Mouse (Mus musculus): ENCODE measurements around the gene Hif3a.

Hif3a gene

DNA sequence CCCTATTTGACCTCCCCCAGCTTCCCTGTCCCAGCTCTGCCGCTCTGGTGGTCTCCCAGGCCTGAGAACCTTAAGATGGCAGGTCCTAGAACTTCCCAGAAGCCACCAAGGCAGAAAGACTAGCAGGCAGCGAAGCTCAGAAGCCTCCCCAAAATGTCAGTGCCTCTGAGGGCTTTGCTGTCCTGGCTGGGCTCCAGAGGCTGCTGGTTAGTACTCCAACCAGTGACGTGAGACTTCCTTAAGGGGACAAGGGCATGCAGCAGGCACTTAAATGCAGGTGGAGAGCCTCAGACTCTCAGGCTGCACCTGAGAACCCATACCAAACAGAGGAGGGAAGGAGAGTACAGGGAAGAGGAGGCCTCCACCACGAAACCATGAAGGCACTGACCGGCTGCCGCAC lies 38.1 kb downstream of the Hif3a start:
- peak; percentile 74 to 78 for DNase-seq

DNA sequence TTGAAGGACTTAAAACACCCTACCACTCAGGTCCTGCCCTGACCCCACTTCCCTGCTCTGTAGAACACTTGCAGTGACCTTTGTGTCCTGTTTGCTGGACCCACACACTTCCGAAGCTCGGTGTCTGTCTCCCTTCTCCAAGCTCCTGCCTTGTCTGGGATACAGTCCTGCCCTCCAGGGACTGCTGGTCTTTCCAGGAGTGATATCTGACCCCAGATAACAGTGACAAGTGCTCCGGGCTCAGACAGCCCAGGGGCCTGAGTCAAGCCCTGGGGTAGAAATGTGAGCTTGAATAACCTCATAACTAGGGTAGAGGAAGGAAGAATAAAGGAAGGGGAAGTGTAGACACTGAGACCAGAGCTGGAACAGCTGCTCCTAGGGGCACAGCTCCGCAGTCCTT lies 38.5 kb downstream of the Hif3a start:
- DNase-seq = no peak

DNA sequence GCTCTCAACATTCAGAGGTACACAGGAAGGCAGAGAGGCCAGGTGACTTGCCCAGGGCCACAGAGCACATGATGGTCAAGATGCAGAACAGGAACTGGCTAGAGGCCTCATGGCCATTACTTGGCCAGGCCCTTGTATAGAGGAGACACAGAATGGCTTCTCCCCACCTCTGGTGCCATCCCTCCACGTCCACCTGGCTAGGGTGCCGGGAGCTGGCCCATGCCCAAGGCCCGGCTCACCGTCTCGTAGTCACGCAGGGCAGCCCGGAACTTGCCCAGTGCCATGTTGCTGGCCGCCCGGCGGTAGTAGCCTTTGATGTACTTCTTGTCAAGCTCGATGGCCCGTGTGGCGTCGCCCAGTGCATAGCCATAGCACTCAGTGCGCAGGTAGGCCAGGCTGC lies 40.1 kb downstream of the Hif3a start:
- no peak for DNase-seq

DNA sequence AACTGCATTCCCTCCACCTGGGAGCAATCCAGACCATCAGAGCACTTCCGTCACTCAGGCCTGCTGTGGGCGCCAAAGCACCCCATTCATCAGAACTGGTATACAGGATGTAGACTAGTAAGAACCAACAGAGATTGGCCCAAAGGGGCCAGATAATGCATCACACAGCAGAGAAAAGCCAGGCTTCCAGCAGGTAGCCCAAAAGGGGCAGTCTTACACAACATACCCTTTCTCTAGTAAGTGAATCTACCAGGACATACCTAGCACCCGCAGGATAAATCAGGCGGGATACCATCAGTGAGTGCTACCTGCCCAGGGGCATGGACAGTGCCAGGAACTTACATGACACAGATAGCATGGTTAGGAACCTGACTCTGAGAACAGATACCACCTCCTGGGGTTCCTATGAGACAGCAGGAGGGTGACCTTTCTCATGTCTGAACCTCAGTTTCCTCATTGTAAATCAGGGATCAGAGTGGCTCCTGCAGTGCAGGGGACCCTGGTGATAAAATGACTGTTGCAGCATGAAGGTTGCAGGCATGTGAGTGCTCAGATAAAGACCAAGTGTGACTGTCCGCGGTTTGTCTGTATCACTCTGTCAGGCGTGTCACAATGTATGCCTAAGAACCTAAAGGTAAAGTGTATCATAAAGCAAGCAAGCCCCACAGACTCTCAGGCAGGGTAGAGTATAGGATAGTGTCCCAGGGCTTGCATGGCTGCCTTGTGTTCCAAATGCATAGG lies 42.6 kb downstream of the Hif3a start:
- DNase-seq = no peak

DNA sequence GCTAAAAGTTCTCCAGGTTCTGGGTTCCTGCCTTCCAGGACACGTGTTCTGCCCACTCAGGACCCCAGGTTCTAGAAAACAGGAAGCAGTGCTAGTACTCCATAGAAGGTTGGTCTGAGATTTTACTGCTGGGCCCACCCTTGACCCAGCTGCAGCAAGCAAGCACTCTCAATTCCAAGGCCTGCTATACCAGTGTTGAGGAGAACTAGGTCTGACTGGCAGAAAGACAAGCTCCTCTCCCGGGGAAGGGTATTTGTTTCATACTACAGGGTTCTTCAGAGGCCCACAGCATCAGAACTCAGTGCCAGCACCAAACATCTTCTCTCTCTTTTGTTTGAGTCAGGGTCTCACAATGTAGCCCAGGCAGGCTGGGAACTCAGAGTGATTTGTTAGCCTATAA lies 44.3 kb downstream of the Hif3a start:
- no peak for DNase-seq

DNA sequence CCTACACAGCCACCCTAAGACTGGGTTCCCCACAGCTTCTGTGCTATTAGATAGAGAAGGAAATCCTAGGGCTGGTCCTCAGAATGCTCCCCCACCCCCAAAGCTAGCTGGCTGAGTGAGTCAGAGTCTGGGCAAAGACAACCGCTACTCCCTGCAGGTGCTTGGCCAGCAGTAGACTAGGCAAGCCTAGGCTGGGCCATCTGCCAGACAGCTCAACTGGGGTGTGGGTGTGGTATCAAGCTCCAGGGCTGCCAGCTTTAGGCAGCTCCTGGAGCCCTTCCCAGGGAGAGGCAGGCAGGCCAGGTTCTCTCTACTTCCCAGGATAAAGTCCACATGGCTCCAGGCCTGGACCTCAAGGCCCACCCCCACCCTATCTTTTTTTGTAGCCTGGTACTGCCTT lies 45.2 kb downstream of the Hif3a start:
- DNase-seq = peak; percentile 91 to 93

DNA sequence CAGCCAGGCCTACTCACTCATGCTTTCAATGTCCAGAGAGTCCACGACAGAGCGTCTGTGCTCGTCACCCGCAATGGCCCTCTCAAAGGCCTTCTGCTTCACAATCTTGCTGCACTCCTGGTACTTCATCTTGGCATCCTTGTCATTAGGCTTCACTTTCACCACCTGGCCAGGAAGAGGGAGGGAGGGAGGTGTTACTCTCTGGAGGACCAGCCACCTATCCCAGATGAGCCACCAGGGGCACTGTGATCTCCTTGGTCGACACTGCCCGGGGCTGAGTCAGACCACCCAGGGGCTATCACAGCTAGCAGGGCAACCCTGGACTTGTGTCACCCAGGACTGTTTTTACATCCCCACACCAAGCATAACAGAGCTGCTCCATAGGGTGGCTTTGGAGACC lies 46.8 kb downstream of the Hif3a start:
- no peak for DNase-seq

DNA sequence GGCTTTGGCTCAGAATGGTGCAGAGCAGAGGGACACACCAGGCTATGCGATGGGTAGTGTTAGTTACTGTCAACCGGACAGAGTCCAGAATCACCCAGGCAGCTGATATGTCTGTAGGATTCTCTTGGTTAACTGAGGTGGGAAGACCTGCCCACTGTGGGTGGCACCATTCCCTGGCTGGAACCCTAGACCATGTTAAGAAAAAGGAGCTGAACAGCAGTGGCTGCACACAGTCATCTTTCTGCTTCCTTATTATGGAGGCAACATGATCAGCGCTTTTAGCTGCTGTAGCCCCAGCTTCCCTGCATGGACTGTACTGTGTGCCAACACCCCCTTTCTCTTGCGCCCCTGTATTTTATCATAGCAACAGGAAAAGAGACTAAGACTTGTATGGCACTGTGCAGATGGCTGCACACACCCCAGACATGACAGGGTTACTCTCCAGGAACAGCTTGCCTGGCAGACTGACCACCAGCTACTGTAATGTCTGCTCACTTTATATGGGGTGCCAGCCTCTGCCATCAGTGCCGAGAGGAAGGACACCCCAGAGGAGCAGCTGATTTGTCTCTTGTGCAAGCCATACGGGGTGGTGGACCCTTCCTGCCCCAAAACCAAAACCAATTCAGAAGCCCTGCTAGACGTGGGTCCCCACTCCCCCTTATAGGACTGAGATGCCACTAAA lies 50.2 kb downstream of the Hif3a start:
- no peak for DNase-seq

DNA sequence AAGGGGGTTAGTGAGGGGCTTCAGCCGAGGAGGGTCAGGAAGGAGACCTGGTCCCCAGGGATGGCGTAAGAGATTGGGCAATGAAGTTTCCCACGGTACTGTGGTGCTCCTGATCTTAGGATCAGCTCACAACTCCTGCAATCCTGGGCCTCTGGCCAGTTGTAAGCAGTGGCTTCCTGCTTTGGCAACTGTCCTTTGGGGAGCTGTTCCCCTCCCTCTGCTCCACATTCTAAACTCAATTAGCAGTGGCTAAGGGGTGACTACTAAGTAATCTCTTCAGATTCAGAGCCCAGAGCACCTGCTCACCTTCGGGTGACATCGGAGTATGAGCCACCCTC lies 52.2 kb downstream of the Hif3a start:
- no peak for DNase-seq

DNA sequence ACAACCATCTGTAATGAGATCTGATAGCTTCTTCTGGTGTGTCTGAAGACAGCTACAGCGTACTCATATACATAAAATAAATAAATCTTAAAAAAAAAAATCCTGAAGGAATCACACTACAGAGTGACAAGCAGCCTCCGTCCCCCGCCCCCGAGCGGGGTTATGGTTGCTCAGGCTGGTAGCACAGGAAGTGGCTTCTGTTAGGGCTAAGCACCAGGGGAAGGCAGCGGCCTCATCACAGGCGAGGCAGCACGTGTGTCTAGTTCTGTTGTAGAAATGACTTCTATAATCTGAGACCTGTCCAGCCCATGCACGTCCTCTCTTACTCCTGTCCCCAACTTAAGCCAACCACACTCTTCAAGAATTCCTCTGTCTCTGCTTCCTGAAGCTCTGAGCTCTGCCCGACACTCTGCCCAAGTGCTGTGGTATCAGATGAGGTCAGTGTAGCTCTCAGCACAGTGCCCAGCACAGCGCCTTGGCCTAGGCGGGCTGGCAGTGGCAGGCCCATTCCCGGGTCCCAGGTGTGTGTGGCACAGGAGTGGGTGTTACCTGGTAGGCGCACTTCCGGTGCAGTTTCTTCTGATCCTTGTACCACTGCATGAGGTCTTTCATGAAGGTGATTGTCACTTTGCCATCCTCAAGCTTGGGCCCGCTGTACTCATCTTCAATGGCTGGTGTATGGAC lies 52.8 kb downstream of the Hif3a start:
- DNase-seq = no peak

DNA sequence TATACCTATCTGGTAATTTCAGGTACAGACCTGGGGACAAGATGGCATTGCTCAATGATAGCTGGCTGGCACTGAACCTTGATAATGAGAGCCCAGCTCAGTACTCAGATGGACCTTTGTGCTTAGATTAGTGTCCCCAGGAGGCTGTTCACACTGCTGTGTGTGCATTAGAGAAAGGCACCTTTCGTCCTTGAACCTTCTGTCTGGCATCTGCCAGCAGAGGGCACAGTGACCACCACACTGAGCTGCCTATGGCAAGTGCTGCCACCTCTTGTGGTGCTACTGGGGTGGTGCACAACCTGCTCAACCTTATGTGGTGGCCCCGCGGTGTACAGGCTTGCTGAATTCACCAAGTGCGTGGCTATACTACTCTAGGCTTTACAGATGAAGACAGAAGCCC lies 54.9 kb downstream of the Hif3a start:
- no peak for DNase-seq

DNA sequence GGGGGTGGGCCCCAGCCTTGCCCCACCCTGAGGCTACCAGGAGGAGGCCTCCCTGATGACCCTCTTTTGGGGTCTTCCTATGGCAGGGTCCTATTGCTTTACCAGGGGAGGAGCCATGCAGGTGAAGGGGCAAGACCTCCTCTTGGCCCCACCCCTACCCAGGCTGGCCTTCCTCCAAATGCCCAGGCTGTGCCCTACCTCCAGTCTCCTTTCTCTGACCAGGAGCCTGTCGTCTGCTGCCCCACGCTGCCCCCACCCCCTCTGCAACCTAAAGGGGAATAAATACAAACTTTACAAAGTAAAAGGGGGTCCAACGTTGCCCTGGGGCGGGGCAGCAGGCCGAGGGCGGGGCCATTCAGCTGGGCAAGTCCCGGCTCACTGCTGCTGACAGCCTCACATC lies 57.5 kb downstream of the Hif3a start:
- DNase-seq = no peak

DNA sequence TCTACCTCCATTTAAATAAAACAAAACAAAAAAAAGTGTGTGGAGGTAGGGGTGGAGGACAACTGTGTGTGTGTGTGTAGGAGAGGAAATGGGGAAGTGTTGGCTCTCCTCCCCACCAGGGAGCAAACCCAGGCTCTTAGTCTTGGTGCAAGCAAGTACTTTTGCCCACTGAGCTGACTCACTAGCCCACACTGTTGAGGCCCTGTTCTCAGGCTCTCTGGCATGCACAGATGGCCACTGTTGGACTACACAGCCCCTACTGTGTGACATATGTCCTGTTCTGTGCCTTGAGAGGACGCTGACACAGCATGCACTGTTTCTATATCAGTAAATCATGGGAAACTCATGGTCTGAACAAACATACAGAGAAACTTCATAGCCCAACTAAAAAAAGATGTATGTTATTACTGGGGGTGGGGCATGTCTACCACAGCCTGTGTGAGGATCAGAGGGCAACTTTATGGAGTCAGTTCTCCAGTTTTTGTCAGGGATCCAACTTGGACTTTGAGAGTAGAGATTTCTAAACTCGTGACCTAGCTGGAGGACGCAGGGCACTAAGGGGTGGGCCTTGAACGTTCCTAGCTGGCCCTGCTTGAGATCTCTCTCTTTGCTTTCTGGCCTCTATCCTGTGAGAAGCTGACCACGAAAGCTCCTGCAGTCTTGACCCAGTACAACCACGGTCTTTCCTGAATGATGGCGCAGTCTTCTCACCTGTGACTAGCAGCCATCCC lies 58.8 kb downstream of the Hif3a start:
- DNase-seq = no peak

DNA sequence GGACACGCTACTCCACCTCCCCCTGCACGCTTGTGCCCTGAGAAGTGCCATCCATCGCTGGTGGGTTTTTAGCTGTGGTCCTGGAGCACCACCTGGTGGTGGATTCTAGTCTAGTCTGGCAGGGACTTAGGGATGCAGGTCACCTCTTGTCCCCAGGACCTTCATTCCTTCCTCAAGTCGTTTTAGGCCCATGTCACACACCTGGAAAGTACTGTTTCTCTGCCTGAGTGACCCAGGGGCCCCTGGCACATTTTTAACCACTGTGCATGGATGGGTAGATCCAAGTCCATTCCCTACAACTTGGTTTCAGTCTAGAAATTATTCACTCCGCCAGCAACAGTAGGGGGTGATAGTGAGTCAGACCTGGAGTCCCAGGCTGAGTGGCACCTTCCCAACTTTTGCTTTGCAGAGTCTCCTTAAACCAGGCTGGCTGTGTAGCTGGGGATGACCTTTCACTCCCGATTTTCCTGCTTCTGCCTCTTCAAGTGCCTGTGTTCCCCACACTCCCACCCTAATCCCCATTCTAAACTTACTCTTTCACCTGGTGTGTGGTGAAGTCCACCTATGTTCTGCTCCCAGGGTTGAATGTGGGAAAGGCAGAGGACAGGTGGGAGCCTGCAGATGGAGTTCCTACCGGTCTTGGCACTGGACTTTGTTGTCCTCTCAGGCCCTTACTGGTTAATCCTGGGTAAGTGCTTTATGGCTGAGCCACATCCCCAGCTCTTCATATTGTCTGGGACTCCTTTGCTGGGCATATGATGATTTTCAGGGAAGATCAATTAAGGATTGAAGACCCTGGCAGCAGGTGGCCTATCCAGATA lies 59.6 kb downstream of the Hif3a start:
- DNase-seq = peak; percentile 60 to 75

DNA sequence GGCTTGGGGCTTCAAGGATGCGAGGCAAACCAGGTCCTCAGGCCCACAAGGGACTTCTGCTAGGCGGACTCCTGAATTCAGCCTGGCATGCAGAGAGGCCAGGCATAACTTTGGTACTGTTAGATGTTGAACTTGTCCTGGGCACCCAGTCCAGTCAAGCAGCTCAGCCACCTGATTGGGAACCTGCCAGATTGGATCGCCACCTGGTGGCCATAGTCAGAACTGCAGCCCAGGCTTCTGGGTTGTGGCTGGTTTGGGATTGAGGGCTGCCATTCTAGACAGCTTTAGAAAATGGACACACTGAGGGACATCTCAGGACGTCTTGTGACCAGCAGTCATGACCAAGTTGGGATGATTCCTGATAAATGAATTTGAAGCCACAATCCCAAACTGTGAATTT lies 62.6 kb downstream of the Hif3a start:
- DNase-seq = peak; percentile 79 to 82

DNA sequence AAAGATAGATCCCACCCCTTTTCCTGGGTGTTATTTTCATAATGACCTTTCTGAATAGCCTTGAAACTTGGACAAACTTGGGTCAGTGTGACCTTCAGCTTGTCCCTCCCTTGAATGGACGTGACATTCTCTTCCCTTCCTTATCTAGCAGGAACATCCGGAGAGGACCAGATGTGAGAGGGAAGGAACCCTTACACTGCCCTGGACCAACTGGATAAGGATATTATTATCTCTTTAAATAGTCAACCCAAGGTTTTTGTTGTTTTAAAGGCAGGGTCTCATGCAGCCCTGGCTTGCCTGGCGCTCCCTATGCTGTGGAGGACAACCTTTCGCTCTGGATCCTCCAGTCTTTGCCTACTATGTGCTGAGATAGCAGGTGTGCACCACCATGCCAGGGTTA lies 63.0 kb downstream of the Hif3a start:
- DNase-seq = no peak

DNA sequence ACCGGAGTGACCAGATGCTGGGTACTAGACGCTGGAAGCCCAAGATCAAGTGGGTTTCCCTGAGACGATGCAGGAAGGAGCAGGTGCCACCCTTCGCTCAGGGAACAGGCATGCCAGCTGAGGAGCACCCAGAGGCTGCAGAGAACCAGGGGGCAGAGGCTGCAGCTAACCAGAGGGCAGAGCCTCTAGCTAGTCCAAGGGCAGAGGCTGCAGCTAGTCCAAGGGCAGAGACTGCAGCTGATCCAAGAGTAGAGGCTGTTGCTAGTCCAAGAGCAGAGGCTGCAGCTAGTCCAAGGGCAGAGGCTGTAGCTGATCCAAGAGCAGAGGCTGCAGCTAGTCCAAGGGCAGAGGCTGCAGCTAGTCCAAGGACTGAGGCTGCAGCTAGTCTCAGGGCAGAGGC lies 66.9 kb downstream of the Hif3a start:
- DNase-seq = no peak

DNA sequence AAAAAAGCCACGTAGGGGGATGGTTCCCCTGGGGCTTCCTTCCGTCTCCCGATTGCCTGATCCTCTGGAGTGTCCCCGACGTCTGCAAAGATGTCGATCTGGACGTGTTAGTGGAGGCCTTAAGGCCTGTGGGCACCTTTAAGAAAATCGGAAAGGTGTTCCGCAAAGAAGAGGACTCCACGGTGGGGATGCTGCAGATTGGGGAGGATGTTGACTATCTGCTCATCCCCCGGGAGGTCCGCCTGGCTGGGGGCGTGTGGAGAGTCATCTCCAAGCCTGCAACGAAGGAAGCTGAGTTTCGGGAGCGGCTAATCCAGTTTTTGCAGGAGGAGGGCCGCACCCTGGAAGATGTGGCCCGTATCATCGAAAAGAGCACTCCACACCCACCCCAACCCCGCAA lies 67.8 kb downstream of the Hif3a start:
- no peak for DNase-seq

DNA sequence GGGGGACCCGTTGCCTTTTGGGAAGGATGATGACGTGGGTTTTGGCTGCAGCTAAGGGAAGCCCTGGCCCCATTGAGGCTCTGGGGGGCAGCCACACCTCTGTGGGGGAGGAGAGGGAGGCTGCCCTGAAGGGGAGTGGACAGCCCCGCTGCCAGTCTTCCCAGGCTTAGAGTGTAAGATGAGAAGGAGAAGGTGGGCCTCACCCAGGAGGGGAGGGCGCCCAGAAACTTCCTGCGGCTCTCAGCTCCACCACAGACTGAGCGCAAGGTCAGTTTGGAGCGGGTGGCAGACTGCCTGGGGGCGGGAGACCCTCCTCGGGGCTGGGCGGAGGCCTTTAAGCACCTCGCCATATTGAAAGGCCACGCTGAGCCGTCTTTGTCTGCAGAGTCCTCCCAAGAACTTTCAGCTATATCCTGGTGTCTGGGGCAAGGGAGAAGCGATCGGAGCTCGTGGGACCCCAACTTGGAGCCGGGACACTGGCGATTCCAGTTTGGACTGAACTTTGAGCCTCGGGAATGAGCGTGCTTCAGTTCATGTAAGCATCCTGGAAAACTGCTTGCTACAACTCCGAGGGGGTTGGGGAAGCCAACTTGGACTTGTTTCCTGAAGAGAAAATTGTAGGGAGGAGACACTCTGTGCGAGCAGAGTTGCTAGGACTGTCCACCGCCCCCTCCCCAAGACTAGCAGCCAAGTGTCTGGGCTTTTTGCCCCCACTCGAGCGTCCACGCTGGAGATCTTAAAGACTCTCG lies 68.4 kb downstream of the Hif3a start:
- DNase-seq = peak; percentile 71 to 82

DNA sequence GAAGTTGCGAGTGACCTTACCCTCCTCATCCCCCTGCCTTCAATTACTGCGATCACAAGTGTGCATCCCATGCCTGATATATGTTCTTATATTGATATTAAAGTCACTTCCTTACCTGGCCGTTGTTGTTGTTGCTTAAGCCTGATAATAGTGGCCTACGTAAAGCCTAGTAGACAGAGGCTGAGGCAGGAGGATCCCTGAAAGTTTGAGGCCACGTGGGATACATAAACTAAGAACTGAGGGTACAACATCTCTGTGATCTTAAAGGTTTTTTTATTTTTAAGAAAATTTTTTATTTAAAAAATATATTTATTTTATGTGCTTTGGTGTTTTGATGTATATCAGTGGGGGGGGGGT lies 69.8 kb downstream of the Hif3a start, which contains the start of gene Ccdc8:
TSS of gene Ccdc8 (plus strand) at position 258 of the 357 bp plus-strand sequence.
- DNase-seq = no peak

DNA sequence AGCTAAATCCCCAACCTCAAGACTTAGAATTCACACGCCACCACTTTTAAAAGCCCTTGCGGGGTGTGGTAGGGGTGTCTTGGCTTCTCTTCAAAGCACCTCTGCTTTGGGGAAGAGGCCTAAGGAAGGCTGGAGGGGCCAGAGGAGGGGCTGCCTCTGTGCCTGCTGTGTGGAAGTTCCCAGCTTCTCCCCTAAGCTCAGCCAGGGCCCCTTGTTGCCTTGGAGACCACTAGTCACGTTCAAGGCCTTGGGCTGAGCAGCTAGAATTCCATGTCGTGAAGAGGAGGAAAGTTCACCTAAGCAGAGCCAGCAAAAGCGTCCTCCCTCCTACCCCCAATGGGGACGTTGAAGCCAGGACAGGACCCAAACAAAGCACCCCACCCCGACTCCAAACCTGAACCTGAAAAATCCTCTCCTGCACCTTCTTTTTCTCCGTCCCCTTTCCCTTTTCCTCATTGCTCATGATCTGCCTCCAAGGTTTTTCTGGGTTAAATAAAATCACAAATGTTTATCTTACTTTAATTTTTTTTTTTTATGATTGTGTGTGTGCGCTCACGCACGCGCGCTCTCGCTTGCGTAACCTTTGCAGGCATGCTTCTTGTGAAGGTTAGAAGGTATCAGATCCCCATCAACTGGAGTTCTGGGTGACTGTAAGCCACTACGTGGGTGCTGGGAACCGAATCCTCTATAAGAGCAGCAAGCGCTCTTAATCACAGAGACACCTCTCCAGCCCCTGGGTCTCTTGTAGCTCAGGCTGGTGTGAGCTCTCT lies 70.4 kb downstream of the Hif3a start:
- DNase-seq = no peak

Data from lung, adult 18-20 months (tissue).